Mouse (Mus musculus) mammary gland, adult 2 months (tissue): ENCODE results near the gene Cfap206. TPM values are rescaled to one million over a fixed set of nuclear protein-coding genes. Genes with fewer than 3 reads are reported as not detected.

Source experiments
- polyA plus RNA-seq: library from polyadenylated mRNA; depleted of rRNA; stranded (reverse); fragments of >200 nt; gene quantifications from 2 replicates; pipeline ENCODE4 v1.2.3, GENCODE M21; 2012; ENCODE audit warnings: low replicate concordance; rRNA removed

Cfap206 gene
- not detected in 2 replicates for polyA plus RNA-seq

DNA sequence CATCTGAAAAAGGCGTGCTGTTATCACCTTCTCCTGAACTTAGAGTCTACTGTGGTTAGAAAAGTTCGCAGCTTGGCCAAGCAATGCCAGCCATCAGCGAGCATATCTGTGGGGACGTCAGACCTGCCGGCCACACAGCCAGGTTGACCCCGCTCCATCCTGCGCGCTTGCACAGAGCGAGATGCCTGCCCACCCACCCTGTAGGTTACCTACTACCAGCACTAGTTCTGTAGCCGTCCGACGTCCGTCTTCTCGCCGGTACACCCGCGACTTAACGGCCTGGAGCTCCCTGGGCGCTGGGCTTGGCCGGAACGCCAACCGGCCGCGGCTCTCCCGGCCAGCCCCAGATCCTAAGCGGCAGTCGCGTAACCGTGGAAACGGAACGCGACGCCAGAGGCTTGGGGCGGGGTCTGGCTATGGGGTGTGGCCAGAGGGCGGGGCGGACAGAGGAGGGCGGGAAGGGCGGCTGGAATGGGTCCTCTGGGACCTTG lies at the start of gene Cfap206:
Cfap206 (minus strand) TSS at position 356 of the 491 bp plus-strand sequence.

DNA sequence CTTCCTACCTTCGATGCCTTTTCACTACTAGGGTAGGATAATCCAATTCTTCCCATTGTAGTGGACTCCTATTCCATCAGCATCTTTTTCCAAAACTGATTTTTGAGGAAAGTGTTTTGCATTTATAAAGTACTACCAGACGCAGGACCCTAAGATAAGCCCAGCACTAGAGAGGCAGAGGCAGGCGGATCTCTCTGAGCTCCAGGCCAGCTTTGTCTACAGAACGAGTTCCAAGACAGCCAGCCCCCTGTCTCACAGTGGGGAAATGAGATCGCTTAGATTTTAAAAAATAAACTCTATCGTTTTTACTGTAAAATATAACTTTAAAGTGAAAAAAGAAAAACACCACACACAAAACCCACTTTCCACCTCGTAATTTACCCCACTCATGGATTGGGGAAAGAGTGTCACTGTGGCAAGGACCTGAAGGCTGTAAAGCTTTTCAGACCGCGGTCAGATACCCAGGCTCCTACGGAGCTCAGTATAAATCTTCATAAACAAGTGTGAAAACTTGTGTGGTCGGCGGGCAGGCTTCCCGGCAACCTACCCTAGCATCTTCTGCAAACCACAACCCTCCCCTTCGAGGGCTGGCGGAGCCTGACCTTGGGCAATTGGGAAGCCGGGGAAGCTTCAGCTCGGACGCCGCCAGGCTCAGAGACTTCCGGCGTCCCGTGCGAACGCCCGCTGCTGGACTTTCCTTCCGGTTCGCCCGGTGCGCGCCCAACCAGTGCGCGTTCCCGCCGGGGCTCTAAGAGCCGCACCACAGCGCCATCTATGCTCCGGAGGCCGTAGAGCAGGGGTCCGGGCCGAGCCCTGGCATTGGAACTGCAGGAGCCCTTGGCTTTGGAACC lies 47.9 kb upstream of the Cfap206 start, which contains the start of gene Smim8:
Smim8 (minus strand) TSS at position 747 of the 851 bp plus-strand sequence.

DNA sequence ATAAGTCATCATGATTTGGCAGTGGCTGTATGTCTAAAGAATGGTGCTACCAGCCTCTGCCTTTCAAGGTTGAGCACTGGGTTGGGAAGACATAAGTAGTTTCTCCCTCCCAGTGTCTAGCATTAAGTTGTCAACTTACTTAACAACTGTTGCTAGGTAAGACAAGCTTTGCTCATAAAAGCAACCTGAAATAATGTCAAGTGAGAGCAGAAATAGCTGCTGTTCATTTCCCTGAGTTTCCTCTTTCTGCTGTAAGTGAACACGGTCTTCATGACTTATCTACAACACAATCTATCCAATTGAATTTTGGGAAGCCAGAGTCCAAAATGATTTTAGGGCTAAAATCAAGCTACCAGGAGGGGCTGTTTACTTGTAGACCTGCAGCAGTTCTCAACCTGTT lies 26.2 kb upstream of the Cfap206 start, which contains the start of gene Gm136:
Gm136 (minus strand) TSS at position 101 of the 400 bp plus-strand sequence.

DNA sequence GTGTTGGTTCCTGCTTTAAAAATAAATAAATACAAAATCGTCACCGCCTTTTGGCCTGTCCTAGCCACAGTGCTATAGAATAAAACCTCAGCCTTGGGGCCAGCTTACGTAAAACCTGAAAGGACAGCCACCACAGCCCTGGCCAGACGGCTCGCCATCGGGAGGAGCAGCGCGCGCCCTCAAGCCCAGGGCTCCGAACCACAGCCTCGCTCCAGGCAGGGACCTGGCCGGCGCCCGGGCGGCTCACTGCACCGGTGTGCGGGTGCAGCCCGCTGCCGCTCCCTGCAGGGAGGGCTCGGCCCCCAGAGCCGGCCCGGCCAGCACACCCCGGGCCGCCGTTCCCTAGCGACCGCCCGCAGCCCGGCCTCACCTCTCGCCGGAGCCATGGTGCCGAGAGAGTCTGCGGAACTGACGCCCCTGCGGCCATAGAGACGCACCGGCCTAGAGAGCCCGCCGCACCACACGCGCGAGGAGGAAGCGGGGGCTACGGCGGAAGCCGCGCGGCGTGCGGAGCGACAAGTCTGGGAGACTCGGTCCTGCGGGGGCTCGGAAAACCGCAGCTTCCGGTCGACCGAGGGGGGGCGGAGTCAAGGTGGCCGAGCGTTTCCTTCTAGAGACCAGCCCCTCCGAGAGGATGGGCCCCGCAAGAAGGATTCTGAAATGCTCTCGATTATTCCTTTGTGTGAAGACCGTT lies 43.0 kb downstream of the Cfap206 start, which contains the start of gene Slc35a1:
Slc35a1 (minus strand) TSS at position 565 of the 694 bp plus-strand sequence.

Other genes starting within 250 kb of the Cfap206 start
- gene Akirin2, start 179.3 kb downstream of the Cfap206 start, polyA plus RNA-seq: 22.6 and 24.7 TPM in 2 replicates
- gene Orc3, start 115.3 kb downstream of the Cfap206 start, polyA plus RNA-seq: 11.0 and 39.6 TPM in 2 replicates
- gene Rars2, start 115.2 kb downstream of the Cfap206 start, polyA plus RNA-seq: 6.2 and 16.0 TPM in 2 replicates
- 7.0 and 17.5 TPM in 2 replicates for gene Slc35a1, start 42.8 kb downstream of the Cfap206 start, polyA plus RNA-seq
- not detected in 2 replicates for gene Gm136, start 26.1 kb upstream of the Cfap206 start, polyA plus RNA-seq
- gene Smim8, start 48.2 kb upstream of the Cfap206 start, polyA plus RNA-seq: 1.6 and 5.4 TPM in 2 replicates
- gene Zfp292, start 152.8 kb upstream of the Cfap206 start, polyA plus RNA-seq: 1.3 and 2.3 TPM in 2 replicates
- gene Cga, start 163.6 kb upstream of the Cfap206 start, polyA plus RNA-seq: not detected in 2 replicates